Mouse (Mus musculus) liver, adult 2 months (tissue): ENCODE measurements around the gene Cmah.
"Not testable (repeated sequence)": the region's sequence is repeated elsewhere in the genome, so short reads cannot be mapped to it uniquely, and the experiment has no call there.

Experiments
- CTCF ChIP-seq: fragments of 200-500 bp; IDR thresholded peaks from 2 replicates; pipeline ENCODE4 v1.5.1; 2011; ENCODE audit warnings: low read depth, low read length, control low read depth
- POLR2A ChIP-seq: fragments of 200-500 bp; IDR thresholded peaks from 2 replicates; pipeline ENCODE4 v1.6.1; 2011; ENCODE audit warnings: low read length, control low read depth; ENCODE audit not compliant: insufficient read depth; ENCODE audit errors: extremely low read depth

- TF ChIP-seq CTCF, POLR2A: not testable (repeated sequence)
Measured at GRCm38 (mm10) chr13:24374606-24375005, 47.4 kb downstream of the Cmah start.
